Mouse (Mus musculus) c-Kit-negative CD71-positive TER-119-positive erythroid progenitor cells, embryonic 14.5 days (primary cell): ENCODE measurements around the gene Rbpms2.
"Not testable (repeated sequence)": the region's sequence is repeated elsewhere in the genome, so short reads cannot be mapped to it uniquely, and the experiment has no call there.

Experiments used
- DNase-seq: peaks from one replicate; pipeline ENCODE4 v3.0.0-alpha.2; 2013; ENCODE audit warnings: low read depth, low spot score

Gene Rbpms2

GRCm38 (mm10) chr9:65619311-65619710, 10.1 kb upstream of the Rbpms2 start:
- DNase-seq: no peak

DNA sequence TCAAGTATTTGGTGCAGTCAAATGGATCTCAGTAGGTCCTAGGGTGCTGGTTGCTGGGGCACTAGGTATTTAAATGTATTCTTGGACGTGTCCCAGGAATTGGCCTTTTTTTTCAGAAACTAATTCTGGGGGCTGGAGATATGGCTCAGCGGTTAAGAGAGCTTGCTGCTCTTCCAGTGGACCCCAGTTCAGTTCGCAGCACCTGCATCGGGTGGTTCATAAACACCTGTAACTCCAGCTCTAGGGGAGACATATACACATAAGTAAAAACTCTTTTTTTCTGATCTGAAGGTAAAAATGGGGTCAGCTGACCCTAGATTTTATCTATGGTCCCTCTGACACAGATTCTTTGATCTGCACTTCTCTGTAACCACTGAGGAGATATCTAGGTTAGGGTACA, 8.3 kb upstream of the Rbpms2 start:
- DNase-seq: no peak

GRCm38 (mm10) chr9:65621666-65622065, 7.8 kb upstream of the Rbpms2 start:
- DNase-seq: no peak

DNA sequence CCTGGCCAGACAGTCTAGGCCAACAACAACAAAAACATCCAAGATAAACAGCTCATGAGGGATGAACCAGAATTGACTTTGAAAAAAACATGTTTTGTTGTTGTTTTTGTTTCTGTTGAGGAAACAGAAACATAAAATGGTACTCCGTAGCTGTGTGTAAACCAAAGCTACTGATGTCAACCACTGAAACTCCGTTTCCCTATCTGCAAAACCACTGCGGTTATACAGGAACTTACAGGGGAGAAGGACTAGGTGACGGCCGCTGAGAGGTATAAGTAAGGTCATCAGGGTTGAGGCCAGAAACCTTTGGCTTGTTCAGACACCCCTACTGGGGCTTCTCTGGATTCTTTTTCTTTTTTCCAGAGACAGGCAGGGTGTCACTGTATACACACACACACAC, 6.6 kb upstream of the Rbpms2 start:
- no peak for DNase-seq

- no peak for DNase-seq
Measured at GRCm38 (mm10) chr9:65624266-65624665, 5.2 kb upstream of the Rbpms2 start.

DNA sequence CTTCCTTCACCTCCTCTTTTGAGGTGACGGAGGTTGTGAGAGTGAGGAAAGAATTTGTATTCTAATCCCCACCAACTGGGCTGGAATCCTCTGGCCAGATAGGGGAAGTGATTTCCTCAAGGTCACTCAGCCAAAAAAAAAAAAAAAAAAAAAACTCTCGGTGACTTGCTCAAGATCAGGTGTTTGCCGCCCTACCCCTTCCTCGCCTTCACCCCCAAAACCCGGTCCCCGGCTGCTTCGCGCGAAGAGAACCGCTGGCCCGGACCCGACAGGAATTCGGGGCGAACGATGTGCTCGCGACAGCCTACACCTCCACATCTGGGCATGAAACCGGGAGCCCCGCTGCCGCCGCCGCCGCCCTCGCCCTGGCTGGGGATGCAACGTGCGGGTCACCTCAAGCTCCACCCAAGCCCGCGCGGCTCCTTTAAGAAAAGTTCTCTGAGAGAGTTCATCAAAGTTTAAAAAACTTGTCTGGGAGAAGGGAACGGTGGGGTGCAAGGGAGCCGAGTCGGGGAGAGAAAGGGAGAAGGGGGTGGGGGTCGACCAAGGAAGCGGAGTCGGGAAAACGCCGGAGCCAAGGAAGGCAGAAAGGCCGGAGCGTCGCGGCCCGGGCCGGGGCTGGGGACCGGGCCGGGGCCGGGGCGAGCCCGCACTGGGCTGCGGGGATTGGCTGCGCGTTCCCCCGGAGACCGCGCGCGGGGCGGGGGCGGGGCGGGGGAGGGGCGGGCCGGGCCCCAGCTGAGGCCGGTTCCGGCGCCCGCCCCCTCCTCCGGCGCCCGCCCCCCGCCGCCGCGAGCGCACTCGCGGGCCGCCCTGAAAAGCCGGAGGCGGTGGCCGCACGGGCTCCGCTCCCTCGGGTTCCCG, 551 bp downstream of the Rbpms2 start:
- DNase-seq: no peak

DNA sequence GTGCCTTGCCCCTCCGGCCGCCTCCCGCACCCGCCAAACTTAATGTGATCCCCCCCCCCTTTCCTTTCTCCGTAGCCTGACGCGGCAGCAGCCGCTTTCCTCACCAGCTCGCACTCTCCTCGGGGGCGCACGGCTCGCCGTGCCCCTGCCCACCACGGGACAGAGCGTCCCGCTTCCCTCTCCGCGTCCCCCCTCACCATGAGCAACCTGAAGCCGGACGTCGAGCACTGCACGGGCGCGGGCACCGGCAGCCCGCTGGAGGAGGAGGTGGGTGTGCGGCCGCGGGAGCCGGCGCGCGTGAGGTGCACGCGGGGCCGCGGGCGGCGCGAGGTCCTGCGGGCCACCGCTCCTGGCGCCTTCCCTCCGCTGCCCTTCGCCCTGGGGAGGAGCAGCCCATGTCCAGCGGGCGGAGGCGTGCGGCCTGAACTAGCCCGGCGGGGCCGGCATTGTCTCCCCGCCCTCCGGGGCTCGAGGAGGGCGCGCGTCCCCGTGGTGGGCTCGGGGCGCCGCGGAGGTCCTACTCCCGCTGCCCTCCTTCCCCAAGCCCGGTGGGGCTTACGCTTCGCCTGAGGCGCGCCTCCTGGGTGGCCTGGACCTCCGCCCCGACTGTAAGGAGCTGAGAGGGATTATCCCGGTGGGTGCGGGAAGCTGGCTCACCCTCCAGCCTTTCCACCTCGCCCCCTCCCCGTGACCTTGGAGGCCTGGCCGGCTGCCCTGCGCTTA, 1.3 kb downstream of the Rbpms2 start:
- no peak for DNase-seq

DNA sequence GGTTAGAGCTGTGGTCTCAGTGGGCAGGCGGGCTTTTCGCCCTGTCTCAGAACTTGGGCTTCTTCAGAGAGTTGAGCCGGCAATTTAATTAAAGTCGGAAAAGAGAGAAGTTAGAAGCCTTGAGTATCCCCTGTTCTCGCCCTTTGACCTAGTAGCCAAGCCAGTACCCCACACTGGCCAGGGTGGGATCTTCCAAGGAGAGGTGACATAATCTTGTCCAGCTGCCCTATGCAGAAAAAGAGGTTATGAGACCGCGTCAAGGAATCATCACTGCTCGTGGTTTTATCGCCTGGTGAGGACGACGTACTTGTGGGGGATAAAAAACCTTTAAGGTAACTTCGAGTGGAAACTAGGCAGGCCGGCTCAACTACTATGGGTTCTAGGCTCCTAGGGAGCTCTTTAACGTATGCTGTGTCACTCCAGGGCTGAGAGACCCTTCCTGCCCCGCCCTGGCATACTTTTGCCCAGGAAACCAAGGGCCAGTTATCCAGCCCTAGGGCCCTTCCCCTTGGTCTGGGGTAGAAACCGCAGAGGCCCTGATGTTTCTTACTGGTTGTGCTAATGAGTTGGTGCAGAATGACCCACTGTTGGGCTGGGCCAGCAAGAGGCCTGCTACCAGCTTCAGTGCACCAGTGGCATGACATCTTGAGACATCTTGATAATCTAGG, 2.0 kb downstream of the Rbpms2 start:
- DNase-seq: no peak

- no peak for DNase-seq
Measured at GRCm38 (mm10) chr9:65635766-65636165, 6.3 kb downstream of the Rbpms2 start.

GRCm38 (mm10) chr9:65636926-65637325, 7.5 kb downstream of the Rbpms2 start:
- DNase-seq: no peak

DNA sequence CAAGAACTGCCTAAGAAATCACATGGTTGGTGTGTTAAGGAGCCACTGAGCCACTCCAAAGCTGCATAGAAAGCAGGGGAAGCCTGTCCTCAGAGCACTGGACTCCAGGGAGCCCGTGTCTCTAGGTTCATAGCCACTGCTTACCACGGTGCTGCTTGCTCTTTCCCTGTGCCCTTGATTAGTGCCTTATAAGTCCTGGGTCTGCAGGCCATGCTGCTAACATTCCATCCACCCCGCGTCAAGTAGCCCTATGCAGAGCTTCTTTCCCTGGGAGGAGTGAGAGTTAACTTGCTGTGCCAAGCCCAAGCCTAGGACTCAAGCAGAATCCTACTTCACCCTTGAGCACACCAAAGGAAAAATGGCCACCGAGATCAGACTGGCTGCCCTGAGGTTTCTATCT, 9.6 kb downstream of the Rbpms2 start:
- DNase-seq: no peak

DNA sequence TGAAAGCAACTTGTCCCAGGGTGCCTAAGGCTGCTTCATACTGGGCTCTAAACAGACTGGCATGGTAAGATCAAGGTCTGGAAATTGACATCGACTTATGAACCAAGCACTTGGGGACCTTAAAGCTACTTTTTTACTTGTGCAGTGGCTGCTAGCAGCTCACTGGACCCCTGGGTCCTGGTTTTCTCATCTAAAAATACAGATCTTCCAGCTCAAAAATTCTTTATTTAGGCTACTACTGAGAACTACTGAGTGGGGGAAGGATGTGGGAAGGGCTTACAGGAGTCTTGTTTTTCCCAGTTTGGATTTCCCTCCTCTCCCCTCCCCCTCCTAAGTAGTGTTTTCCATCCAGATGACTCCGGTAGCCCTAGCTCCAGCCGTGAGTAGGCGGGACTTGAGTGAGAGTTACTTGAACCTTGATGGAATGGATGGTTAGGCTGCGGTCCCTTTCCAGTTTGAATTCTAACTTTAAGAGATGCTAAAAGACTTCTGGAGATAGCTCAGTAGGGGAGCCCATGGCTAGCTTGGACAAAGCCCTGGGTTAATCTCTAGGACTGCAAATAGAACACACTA, 11.5 kb downstream of the Rbpms2 start:
- DNase-seq: no peak

GRCm38 (mm10) chr9:65641446-65642052, 12.1 kb downstream of the Rbpms2 start:
- no peak for DNase-seq

DNA sequence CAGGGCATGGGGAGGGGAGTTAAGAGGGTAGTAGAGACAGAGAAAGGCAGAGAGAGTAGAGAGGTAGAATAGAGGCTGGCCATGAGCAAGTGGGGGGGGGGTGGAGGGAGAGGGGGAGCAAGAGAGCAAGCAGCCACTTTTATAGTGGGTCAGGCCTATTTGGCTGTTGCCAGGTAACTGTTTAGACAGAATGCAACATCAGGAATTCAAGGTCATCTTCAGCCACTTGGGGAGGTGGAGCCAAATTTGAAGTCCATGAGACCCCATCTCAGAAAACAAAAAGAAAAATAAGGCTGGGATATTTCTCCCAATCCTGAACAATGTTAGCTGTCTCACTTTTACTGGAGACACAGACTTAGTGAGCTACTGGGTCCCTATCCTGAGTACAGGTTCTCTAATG, 13.1 kb downstream of the Rbpms2 start:
- DNase-seq: no peak

DNA sequence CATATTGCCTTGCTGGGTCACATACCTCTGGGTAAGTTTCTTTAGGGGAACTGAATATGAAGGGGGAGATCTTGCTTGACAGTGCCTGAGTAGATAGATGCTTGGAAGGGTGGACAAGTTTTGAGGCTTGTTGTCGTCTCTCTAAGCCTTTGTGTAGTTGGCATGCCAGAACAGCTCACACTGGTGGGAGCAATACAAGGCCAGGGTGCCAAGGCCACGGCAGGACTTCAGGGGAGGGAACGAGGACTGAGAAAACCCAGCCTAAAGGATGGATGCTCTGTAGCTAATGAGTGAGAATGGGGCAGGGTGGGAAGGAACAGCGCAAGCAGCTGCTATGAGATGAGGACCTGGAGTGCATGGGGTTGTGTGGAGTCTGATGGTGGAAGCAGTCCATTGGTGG, 15.5 kb downstream of the Rbpms2 start:
- DNase-seq: no peak

DNA sequence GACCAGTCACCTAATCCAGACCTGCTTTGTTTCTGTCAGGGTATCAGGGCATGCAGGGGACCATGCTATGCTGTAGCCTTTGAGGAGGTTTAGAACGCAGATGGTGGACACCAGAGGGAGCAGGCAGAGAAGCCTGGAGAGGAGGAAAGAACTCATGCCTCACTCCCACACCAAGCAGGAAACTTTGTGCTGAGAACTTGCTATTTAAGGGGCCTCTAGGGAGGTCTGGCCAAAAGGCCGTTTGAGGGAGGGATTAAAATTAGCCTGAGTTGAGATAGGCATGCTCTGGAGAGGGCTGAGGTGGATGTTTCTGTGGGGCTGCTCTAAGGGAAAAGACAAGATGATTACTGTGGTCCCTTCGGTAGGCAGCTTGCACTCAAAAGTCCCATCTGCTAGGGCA, 16.5 kb downstream of the Rbpms2 start:
- DNase-seq: no peak

DNA sequence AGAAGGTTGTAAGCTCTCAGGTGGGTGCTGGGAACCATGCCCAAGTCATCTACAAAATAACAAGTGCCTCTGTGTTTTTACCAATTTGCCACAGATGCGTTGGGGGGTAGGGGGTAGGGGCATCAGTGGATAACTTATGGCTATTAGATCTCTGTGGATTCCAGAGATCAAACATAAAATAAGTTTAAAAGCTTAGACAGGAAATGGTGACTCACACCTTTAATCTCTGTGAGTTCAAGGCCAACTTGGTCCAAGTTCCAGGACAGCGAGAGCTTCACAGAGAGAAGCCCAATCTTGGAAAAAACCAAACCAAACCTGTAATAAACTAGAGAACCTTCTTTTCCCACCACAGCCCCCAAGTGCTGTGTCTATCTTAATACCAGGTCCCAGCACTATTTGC, 17.3 kb downstream of the Rbpms2 start:
- DNase-seq: no peak

DNA sequence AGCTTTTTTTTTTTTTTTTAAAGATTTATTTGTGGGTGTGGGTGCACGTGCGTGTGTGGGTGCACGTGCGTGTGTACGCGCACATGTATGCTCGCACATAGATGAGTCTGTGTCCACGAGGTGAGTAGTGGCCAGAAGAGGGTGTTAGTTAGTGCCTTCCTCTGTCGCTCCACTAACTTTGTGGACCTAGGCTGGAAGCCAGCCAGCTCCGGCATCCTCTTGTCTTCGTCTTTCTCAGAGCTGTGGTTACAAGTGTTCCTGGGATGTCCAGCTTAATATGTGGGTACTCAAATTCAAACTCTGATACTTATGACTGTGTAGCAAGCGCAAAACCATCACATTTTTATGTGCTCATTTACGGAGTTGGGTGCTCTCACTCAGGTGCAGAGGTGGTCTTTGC, 19.3 kb downstream of the Rbpms2 start:
- no peak for DNase-seq

- DNase-seq: no peak
Measured at GRCm38 (mm10) chr9:65649997-65650396, 20.5 kb downstream of the Rbpms2 start.

DNA sequence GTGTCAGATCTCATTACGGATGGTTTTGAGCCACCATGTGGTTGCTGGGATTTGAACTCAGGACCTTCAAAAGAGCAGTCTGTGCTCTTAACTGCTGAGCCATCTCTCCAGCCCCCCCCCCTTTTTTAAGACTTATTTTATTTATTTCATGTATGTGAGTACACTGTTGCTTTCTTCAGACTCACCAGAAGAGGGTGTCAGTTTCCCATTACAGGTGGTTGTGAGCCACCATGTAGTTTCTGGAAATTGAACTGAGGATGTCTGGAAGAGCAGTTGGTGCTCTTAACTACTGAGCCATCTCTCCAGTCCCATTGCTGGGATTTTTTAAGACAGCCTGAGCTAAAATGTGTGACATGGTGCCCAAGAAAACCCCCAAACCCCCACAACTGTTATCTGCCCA, 22.5 kb downstream of the Rbpms2 start:
- DNase-seq: not testable (repeated sequence)

DNA sequence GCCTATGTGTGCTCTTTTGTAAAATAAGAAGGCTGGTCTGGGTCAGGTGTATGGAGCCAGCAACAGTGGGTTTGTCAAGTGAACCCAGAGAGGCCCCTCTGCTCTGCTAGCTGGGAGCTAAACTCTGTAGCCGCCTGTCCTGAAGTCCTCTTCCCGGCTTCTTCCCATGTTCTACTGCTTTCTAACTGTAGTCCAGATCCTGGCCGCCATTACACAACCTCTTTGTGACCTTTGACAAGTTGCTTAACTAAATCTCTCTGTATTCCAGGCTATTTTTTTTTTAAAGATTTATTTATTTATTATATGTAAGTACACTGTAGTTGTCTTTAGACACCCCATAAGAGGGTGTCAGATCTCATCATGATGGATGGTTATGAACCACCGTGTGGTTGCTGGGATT, 24.3 kb downstream of the Rbpms2 start:
- no peak for DNase-seq

- no peak for DNase-seq
Measured at GRCm38 (mm10) chr9:65654700-65655237, 25.3 kb downstream of the Rbpms2 start.
